Mouse (Mus musculus): ENCODE data around the gene Gm11397.
"Not testable (repeated sequence)": the region's sequence is repeated elsewhere in the genome, so short reads cannot be mapped to it uniquely, and the experiment has no call there.

Gene Gm11397

GRCm38 (mm10) chr13:33395461-33395860 is at the start of gene Gm11397:
TSS of gene Gm11397 (plus strand) at chr13:33395761.
- DNase-seq (ENCODE audit: extremely low read depth, low read depth) = not testable (repeated sequence)

GRCm38 (mm10) chr13:33356666-33357065 is 38.9 kb upstream of the Gm11397 start:
- not testable (repeated sequence) for DNase-seq (ENCODE audit: extremely low read depth, low read depth)

- DNase-seq (ENCODE audit: extremely low read depth, low read depth) = not testable (repeated sequence)
Observed at GRCm38 (mm10) chr13:33432714-33433113, 37.2 kb downstream of the Gm11397 start.
